Mouse (Mus musculus) embryonic fibroblast, embryonic 13.5 days (primary cell): ENCODE measurements around the gene Nek11. TPM values are rescaled to one million over a fixed set of nuclear protein-coding genes. Genes with fewer than 3 reads are reported as not detected.
A peak's percentile ranks its signal among the peaks of the same experiment; 100 is the strongest.
"Not testable (repeated sequence)": the region's sequence is repeated elsewhere in the genome, so short reads cannot be mapped to it uniquely, and the experiment has no call there.

Experiments used
- H3K27ac ChIP-seq: 2 replicates; pipeline ENCODE4 v1.5.1; 2012; ENCODE audit warnings: low read length, control low read depth, inconsistent platforms; ENCODE audit not compliant: insufficient read depth
- H3K4me1 ChIP-seq: 2 replicates; pipeline ENCODE4 v1.6.1; 2011; ENCODE audit warnings: low read length; ENCODE audit not compliant: control insufficient read depth, insufficient read depth
- H3K4me3 ChIP-seq: 2 replicates; pipeline ENCODE4 v1.5.1; 2011; ENCODE audit warnings: mild to moderate bottlenecking, control low read depth, low read length; ENCODE audit not compliant: insufficient read depth
- CTCF ChIP-seq: IDR thresholded peaks from 2 replicates; pipeline ENCODE4 v1.5.1; 2011; ENCODE audit warnings: mild to moderate bottlenecking, control low read depth, low read length, moderate library complexity, borderline replicate concordance; ENCODE audit not compliant: insufficient read depth
- POLR2A ChIP-seq: IDR thresholded peaks from 2 replicates; pipeline ENCODE4 v1.6.1; 2011; ENCODE audit warnings: low read depth, mild to moderate bottlenecking, control low read depth, low read length, moderate library complexity
- polyA plus RNA-seq: library from polyadenylated mRNA; stranded (reverse); fragments of >200 nt; gene quantifications from 2 replicates; pipeline ENCODE4 v1.2.4, GENCODE M21; 2011; ENCODE audit warnings: low read depth; ENCODE audit not compliant: missing spikeins, insufficient read length

Gene Nek11
- polyA plus RNA-seq, 1 experiment, result 0.54 TPM

DNA sequence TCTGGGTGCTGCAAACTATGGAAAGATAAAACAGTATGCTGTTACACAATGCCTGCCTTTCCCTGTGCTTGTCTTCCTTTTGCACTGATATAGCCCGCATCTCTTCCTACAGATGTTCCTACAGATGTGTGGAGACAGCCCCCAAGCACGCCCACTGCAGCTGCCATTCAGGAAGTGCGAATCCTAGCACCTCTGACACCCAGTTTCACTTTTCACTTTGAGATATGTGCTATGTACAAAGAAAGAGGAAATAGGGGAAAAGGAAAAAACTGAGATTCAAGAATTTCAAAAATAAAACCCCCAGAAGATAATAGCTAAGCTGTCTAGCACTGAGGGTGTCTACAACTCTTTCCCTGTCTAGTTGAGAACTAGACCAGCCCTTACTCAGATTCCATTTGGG, 208.6 kb downstream of the Nek11 start:
- H3K27ac ChIP-seq, result no peak overlapping the region
- no peak overlapping the region for H3K4me3 ChIP-seq
- TF ChIP-seq POLR2A (no peak), CTCF (no peak)
- no peaks in the 10 kb centered on the region for H3K4me1 ChIP-seq

DNA sequence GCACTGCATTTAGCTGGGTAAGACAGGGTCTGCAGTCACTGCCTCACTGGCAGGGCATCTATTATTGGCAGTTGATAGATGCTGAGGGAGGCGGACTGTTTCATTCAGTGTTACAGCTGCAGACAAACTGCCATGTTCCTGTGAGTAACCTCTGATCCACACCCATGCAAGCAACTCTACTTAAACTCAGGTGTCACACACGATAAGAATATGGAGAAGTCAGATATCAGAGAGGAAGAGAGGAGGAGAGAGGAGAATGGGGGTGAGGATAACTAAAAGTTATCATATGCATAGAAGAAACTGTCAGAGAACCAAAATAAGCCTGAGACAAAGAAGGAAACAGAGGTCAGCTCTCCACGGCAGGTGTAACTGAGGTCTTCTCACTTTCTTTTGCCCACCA, 212.9 kb downstream of the Nek11 start:
- Histone ChIP-seq H3K4me1 (no peaks in the 10 kb centered on the region), H3K27ac (no peak overlapping the region), H3K4me3 (no peak overlapping the region)
- TF ChIP-seq CTCF (no peak), POLR2A (no peak)

DNA sequence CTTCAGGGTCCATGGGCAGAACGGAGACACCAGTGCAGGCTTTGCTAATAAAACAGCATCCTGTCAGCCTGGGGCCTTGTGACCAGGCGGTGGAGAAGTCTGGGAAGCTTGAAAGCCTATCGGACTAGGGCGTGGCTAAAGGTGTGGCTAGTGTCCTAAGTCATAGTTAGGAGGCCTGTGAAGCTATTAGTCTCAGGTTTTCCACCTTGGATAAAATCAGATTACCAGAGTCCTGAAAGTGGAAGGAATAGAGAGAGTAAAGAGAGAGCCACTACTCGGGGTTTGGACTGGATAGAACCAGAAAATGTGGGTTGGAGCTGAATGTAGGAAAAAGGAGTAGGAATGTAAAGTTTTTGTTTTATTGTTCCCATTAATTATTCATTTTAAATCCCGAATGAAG, 250.3 kb downstream of the Nek11 start, which contains the start of gene 1700080E11Rik:
Gene 1700080E11Rik (minus strand): TSS at position 101 of the 400 bp plus-strand sequence.
- no peaks in the 10 kb centered on the region for H3K4me1 ChIP-seq
- no peak within 1 kb of the TSS for H3K27ac ChIP-seq
- TF ChIP-seq POLR2A, result no peak
- TF ChIP-seq CTCF, result no peak
- H3K4me3 ChIP-seq, result no peak within 1 kb of the TSS

DNA sequence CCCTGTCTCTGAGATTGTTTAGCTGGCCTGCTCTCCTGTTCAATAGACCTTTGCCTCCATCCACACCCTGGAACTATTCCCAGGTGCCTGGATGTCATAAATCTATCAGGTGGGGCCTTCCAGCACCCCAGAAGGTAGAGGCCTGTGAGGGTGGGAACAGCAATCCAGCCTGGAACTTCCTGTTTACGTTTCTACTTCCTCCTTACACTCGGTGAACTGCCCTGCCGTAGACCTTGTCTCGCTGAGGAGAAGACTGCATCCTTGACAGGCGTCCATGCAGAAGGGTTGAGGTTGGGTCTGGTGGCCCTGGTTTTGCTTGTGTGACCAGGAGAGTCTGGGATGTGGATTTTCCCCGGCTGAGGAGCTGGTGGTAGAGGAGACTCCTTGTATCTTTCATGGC, 256.1 kb downstream of the Nek11 start:
- H3K27ac ChIP-seq, result no peak overlapping the region
- H3K4me3 ChIP-seq, result no peak overlapping the region
- TF ChIP-seq POLR2A (no peak), CTCF (no peak)
- no peaks in the 10 kb centered on the region for H3K4me1 ChIP-seq

DNA sequence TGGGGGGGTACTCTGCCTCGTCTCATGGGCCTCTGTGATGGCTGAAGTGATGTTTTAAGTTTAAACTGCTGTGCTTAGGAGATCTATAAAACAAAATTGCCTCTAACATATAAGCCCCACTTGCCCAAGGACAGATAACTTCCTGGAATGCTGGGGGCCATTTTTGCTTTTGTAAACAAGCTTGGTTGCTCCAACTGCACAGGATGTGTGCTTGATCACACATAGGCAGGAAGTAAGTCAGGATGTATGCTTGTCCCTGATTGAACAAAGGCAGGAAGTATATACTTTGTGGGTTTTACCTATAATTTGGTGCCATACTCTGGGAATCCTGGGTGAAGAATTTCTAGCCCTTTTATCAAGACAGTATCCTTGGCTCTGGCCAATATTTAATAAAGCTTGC, 258.9 kb downstream of the Nek11 start:
- Histone ChIP-seq H3K4me3 (no peak overlapping the region), H3K27ac (no peak overlapping the region), H3K4me1 (no peaks in the 10 kb centered on the region)
- no peak for TF ChIP-seq CTCF
- no peak for TF ChIP-seq POLR2A

DNA sequence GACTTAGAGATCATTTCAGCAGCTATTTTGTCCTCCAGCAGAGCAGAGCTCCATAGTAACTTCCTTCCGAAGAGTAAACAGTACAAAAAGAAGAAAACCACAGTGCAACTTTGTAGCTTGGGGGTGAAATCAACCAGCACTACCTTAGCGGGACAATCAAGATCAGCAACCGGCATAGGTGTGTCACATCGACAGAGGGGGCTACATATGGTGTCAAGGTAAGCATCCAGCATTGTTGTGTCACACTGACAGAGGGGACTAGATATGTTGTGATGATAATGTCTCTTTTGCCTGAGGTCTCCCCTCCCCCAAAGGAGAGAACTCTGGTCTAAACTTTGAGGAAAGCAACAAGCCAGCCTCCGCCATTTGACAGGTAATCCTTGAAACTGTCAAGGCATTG, 260.8 kb downstream of the Nek11 start:
- Histone ChIP-seq H3K4me1 (no peaks in the 10 kb centered on the region), H3K4me3 (no peak overlapping the region), H3K27ac (no peak overlapping the region)
- TF ChIP-seq CTCF (no peak), POLR2A (no peak)

DNA sequence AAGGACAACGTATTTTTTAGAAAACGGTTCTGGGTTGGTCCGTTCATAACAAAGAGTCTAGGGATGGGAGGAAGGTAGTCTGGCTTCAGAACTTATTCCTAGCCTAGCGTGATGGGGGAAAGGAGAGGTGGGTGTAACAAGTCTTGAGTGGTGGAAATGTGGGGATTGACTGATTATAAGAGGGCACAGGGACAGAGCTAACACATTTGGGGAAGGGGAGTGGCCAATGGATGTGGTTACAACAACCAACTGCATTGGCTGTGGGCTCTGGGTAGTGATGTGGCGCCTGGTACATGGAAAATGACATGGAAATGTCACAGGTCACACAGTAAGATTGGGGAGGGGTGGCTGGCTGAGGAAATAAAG, 263.3 kb downstream of the Nek11 start:
- TF ChIP-seq POLR2A (no peak), CTCF (no peak)
- H3K27ac ChIP-seq, result no peak overlapping the region
- no peak overlapping the region; the same call in 1 of the 2 replicates for H3K4me3 ChIP-seq
- no peaks in the 10 kb centered on the region for H3K4me1 ChIP-seq

DNA sequence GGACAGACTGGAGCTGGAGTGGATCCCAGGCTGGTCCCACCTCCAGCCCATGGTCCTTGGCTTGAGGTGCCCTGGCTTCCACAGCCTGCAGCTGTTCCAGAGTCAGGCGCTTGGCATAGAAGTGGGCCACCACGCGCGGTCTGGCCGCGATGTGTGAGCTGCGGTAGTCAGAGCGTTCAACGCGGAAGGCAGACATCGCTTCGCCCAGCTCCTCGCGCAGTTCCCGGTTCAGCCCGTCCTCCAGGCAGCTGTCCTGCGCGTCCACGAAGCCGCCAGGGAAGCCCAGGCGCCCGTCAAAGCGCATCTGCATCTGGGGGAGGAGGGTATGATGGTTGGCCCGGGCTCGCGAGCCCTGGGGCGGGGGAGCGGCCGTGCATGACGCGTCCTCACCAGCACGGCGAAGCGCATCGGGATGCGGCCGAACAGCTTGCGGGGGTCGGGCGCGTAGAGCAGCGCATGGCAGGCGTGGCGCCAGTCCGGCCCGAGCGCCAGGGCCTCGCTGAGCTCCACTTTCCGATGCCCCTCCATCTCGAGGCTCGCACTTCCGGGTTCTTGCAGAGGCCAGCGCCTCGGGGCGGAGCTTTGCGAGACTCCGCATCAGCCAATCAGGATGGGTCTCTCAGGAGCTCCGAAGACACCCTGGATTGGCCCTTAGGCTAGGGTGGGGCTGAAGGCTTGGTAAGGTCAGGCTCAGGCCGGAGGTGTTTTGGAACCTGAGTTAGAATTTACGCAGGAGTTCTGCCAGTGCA, 263.9 kb downstream of the Nek11 start, which contains the start of gene Nudt16:
Gene Nudt16 (minus strand): TSS at position 572 of the 749 bp plus-strand sequence.
- Histone ChIP-seq H3K4me1 (no peaks in the 10 kb centered on the region), H3K27ac (peak within 1 kb of the TSS; percentile 36; the same call in 1 of the 2 replicates), H3K4me3 (peak within 1 kb of the TSS; percentile 57)
- TF ChIP-seq CTCF (no peak), POLR2A (peak; percentile 80)

DNA sequence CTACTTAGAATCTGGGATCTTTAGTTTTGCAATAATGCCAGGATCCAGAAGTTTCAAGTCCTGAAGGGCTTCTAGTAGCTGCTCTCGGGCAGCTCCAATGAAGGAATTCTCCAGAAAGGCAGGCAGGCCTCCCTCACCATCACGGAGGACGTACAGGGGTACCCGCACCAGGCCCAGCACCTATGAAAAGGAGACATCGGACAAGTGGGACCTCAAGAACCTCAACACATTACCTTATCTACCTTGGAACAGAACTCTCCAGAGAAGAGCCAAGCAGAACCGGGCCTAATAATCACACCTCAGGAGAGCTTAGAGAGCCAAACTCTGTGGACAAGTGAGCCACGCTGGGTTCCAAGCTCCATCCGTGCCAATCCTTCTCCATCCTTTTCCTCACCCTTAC, 265.0 kb downstream of the Nek11 start:
- TF ChIP-seq POLR2A, result no peak
- TF ChIP-seq CTCF, result no peak
- Histone ChIP-seq H3K4me1 (no peaks in the 10 kb centered on the region), H3K27ac (no peak overlapping the region), H3K4me3 (no peak overlapping the region)

DNA sequence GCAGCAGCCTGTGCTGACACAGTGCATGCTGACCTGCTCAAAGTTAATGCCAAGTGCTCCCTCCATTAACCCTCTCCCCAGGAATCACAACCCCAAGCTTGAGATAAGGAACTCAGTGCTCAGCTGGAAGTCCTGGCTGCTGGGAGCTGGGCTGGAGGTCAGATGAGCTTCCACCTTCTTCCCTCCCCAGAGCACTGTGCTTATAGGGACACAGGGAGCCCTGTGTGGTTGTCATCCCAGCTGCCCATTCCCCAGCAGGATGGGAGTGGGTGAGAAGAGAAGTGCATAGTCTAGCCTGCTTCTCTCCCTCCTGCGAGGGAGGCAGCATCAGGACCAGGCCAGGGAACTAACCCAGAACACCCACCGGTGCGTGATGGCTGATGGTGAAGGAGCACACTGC, 270.1 kb downstream of the Nek11 start:
- H3K4me3 ChIP-seq, H3K27ac ChIP-seq, H3K4me1 ChIP-seq: not testable (repeated sequence)

Other genes starting within 250 kb of the Nek11 start
- gene Aste1, start 132 bp downstream of the Nek11 start, polyA plus RNA-seq, result 12.6 and 15.9 TPM in 2 replicates
- gene Atp2c1, start 131.8 kb upstream of the Nek11 start, polyA plus RNA-seq, result 111 and 132 TPM in 2 replicates
- 22.7 and 23.8 TPM in 2 replicates for gene Pik3r4, start 247.5 kb upstream of the Nek11 start, polyA plus RNA-seq